In genomic region chr4:101710361-101710760, GRCm38 (mm10) we compare ENCODE assay signal across 27 mouse cellular contexts. TPM values are rescaled to one million over a fixed set of nuclear protein-coding genes. Genes with fewer than 3 reads are reported as not detected.
"Had no signal": no experiment of that assay in that cellular context is flagged by ENCODE, and none has a peak within 500 bp of the region (broad histone marks: within the 10 kb centered on the region; RNA-seq: fewer than 3 reads in every experiment).

No protein-coding gene starts in this region.

- H3K9ac ChIP-seq: embryonic facial prominence, embryonic 12.5 days; embryonic facial prominence, embryonic 13.5 days; embryonic facial prominence, embryonic 15.5 days; forebrain, embryonic 12.5 days; forebrain, embryonic 13.5 days; forebrain, embryonic 15.5 days; forebrain, postnatal 0 days had no signal

- H3K4me1 ChIP-seq: forebrain, embryonic 12.5 days; forebrain, embryonic 13.5 days; forebrain, embryonic 15.5 days had no signal

- H3K27me3 ChIP-seq: embryonic facial prominence, embryonic 12.5 days; embryonic facial prominence, embryonic 13.5 days; embryonic facial prominence, embryonic 15.5 days; forebrain, embryonic 12.5 days; forebrain, embryonic 13.5 days; forebrain, embryonic 15.5 days had no signal

- H3K4me2 ChIP-seq: embryonic facial prominence, embryonic 12.5 days; embryonic facial prominence, embryonic 13.5 days; embryonic facial prominence, embryonic 15.5 days; forebrain, embryonic 12.5 days; forebrain, embryonic 13.5 days; forebrain, embryonic 15.5 days had no signal

- H3K9me3 ChIP-seq: embryonic facial prominence, embryonic 10.5 days; embryonic facial prominence, embryonic 12.5 days; embryonic facial prominence, embryonic 13.5 days; embryonic facial prominence, embryonic 15.5 days; forebrain, embryonic 10.5 days; forebrain, embryonic 12.5 days; forebrain, embryonic 13.5 days; forebrain, embryonic 15.5 days had no signal

- H3K36me3 ChIP-seq: embryonic facial prominence, embryonic 10.5 days; embryonic facial prominence, embryonic 12.5 days; embryonic facial prominence, embryonic 13.5 days; embryonic facial prominence, embryonic 15.5 days; forebrain, embryonic 10.5 days; forebrain, embryonic 12.5 days; forebrain, embryonic 15.5 days had no signal

- H3K4me3 ChIP-seq: embryonic facial prominence, embryonic 10.5 days; embryonic facial prominence, embryonic 12.5 days; embryonic facial prominence, embryonic 13.5 days; embryonic facial prominence, embryonic 15.5 days; erythroblast, embryonic 14.5 days; forebrain, embryonic 10.5 days; forebrain, embryonic 12.5 days; forebrain, embryonic 13.5 days; forebrain, embryonic 15.5 days; gastrocnemius, adult 2 months had no signal

- DNase-seq: cerebellum, adult 18-20 months; cerebellum, adult 8-10 months; cerebellum, adult 9-10 months; cerebellum, adult 9-11 months; cerebellum, postnatal 10 days; cerebellum, postnatal 14 days; cerebellum, postnatal 25 days; cerebellum, postnatal 36 days; embryo, embryonic 11 days; forebrain, postnatal 0 days; gastrocnemius, adult 2 months; gastrocnemius, postnatal 10 days; gastrocnemius, postnatal 14 days; gastrocnemius, postnatal 25 days; gastrocnemius, postnatal 36 days had no signal

- H3K27ac ChIP-seq: embryonic facial prominence, embryonic 10.5 days; embryonic facial prominence, embryonic 12.5 days; embryonic facial prominence, embryonic 13.5 days; embryonic facial prominence, embryonic 15.5 days; forebrain, embryonic 10.5 days; forebrain, embryonic 12.5 days; forebrain, embryonic 13.5 days; forebrain, embryonic 15.5 days; gastrocnemius, adult 2 months had no signal

- ATAC-seq: forebrain, embryonic 13.5 days; forebrain, embryonic 14.5 days; forebrain, embryonic 15.5 days; forebrain, embryonic 16.5 days; forebrain, postnatal 0 days had no signal

RNA-seq across cellular contexts. Expression of gene Lepr, which starts 6.8 kb away (rescaled TPM):
- total RNA-seq: granulocyte monocyte progenitor cell, adult 5-6 weeks had no signal
- polyA plus RNA-seq: erythroblast, embryonic 14.5 days had no signal
